Comparison of ENCODE assay signal across 7 mouse cellular contexts in the genomic region with DNA sequence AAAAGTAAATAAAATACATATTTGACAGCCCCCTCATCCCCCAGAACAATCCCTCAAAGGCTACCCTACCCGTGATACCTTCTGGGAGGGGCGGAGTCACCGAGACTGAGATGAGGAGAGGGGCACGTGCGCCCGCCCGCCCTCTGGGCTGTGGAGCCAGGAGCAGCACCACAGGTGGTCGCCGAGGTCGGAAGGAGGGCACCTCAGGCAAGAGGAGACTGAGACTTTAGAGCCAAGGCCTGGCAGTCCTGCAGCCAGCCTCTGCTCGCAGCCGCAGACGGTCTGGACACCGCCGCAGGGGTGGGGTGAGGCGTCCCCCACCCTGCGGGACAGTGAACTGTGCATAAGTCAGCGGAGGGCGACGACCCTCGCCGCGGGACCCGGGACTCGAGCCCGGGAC. TPM values are rescaled to one million over a fixed set of nuclear protein-coding genes. Genes with fewer than 3 reads are reported as not detected.
DNase-seq lines count a peak whose midpoint lies in the region; ATAC-seq and TF ChIP-seq lines count a peak whose summit lies in the region.

No protein-coding gene starts in this region.

- H3K27ac ChIP-seq in bone marrow, adult 2 months (ENCODE audit: control insufficient read depth, insufficient read depth, low read depth, low read length, poor library complexity), result no peak overlapping the region
- no peak overlapping the region for H3K27ac ChIP-seq in hindbrain, embryonic 10.5 days
- H3K27ac ChIP-seq in midbrain, embryonic 15.5 days, result no peak overlapping the region

- no peak for TF ChIP-seq POLR2A in bone marrow, adult 2 months (IDR thresholded peaks at IDR 0.05; ENCODE audit: borderline replicate concordance, control insufficient read depth, low read depth, low read length)

- WGBS in bone marrow, adult 2 months, result 14% methylated on average over 26 of the region's 26 CpGs
- WGBS in hindbrain, embryonic 10.5 days, result under 1% methylated on average over 26 of the region's 26 CpGs
- under 1% methylated on average over 26 of the region's 26 CpGs for WGBS in midbrain, embryonic 15.5 days

- no peaks in the 10 kb centered on the region for H3K36me3 ChIP-seq in hindbrain, embryonic 10.5 days
- no peaks in the 10 kb centered on the region for H3K36me3 ChIP-seq in midbrain, embryonic 15.5 days (replicated peaks)

- H3K27me3 ChIP-seq in hindbrain, embryonic 10.5 days (ENCODE audit: insufficient read depth, poor library complexity, severe bottlenecking), result peaks cover 67% of the 10 kb centered on the region
- H3K27me3 ChIP-seq in midbrain, embryonic 15.5 days (replicated peaks), result peaks cover 56% of the 10 kb centered on the region

- ATAC-seq in midbrain, embryonic 15.5 days (replicated peaks), result no peak

- H3K4me2 ChIP-seq in midbrain, embryonic 15.5 days, result peak overlapping the region; percentile 90

- no peak overlapping the region for H3K9ac ChIP-seq in midbrain, embryonic 15.5 days

- TF ChIP-seq CTCF in bone marrow, adult 2 months (IDR thresholded peaks at IDR 0.05; ENCODE audit: control insufficient read depth, insufficient read depth, low read length), result no peak

- H3K4me3 ChIP-seq in bone marrow, adult 2 months (replicated peaks; ENCODE audit: control insufficient read depth, low read depth, low read length), result peak overlapping the region; percentile 26
- peak overlapping the region; percentile 63 for H3K4me3 ChIP-seq in hindbrain, embryonic 10.5 days
- H3K4me3 ChIP-seq in midbrain, embryonic 15.5 days, result peak overlapping the region; percentile 46; the same call in 1 of the 2 replicates

- peak; percentile 40 for DNase-seq in kidney, postnatal 10 days
- DNase-seq in kidney, postnatal 36 days, result no peak
- DNase-seq in hindbrain, embryonic 10.5 days (ENCODE audit: low spot score), result peak; percentile 51
- no peak for DNase-seq in layer of hippocampus, adult 9-10 months (ENCODE audit: low spot score)
- DNase-seq in T-cell, adult 2 months (ENCODE audit: low spot score), result no peak

- H3K9me3 ChIP-seq in hindbrain, embryonic 10.5 days, result no peaks in the 10 kb centered on the region
- no peaks in the 10 kb centered on the region for H3K9me3 ChIP-seq in midbrain, embryonic 15.5 days

- peaks cover 9% of the 10 kb centered on the region for H3K4me1 ChIP-seq in bone marrow, adult 2 months (ENCODE audit: control insufficient read depth, insufficient read depth, low read length)
- H3K4me1 ChIP-seq in hindbrain, embryonic 10.5 days (replicated peaks), result peaks cover 84% of the 10 kb centered on the region
- peaks cover 62% of the 10 kb centered on the region for H3K4me1 ChIP-seq in midbrain, embryonic 15.5 days

RNA-seq across cellular contexts. Expression of gene Gadd45b, which starts 1.8 kb away (rescaled TPM):
- polyA plus RNA-seq in bone marrow, adult 2 months (2011; ENCODE audit: insufficient read depth, insufficient read length, low replicate concordance, missing spikeins), result 6.3 and 17.9 TPM in 2 replicates
- polyA plus RNA-seq in hindbrain, embryonic 10.5 days (2016; fragmentation: Nextera tagmentation; extraction: Ambion mirVana), result 9.8 and 11.8 TPM in 2 replicates
- 5.5 and 8.2 TPM in 2 replicates for polyA plus RNA-seq in midbrain, embryonic 15.5 days (2015; fragmentation: Nextera tagmentation; extraction: Ambion mirVana)

RNA-seq across cellular contexts. Expression of gene Lmnb2, which starts 13.7 kb away (rescaled TPM):
- 10.7 and 29.8 TPM in 2 replicates for polyA plus RNA-seq in bone marrow, adult 2 months (2011; ENCODE audit: insufficient read depth, insufficient read length, low replicate concordance, missing spikeins)
- polyA plus RNA-seq in hindbrain, embryonic 10.5 days (2016; fragmentation: Nextera tagmentation; extraction: Ambion mirVana), result 65.8 and 78.4 TPM in 2 replicates
- 46.9 and 48.9 TPM in 2 replicates for polyA plus RNA-seq in midbrain, embryonic 15.5 days (2015; fragmentation: Nextera tagmentation; extraction: Ambion mirVana)

RNA-seq across cellular contexts. Expression of gene Timm13, which starts 30.9 kb away (rescaled TPM):
- 78.1 and 118 TPM in 2 replicates for polyA plus RNA-seq in bone marrow, adult 2 months (2011; ENCODE audit: insufficient read depth, insufficient read length, low replicate concordance, missing spikeins)
- 374 and 391 TPM in 2 replicates for polyA plus RNA-seq in hindbrain, embryonic 10.5 days (2016; fragmentation: Nextera tagmentation; extraction: Ambion mirVana)
- polyA plus RNA-seq in midbrain, embryonic 15.5 days (2015; fragmentation: Nextera tagmentation; extraction: Ambion mirVana), result 318 and 330 TPM in 2 replicates

Comparison
In these comparisons a context has a peak if more than half of its experiments do, and no peak if none do; other contexts are left out.
1. DNase-seq: peak in kidney, postnatal 10 days (single experiment) and hindbrain, embryonic 10.5 days (single experiment); none in kidney, postnatal 36 days (0 of 2), layer of hippocampus, adult 9-10 months (single experiment) and T-cell, adult 2 months (single experiment).
2. Peak in every context shown above with its lines, with median percentiles within 50 percentile points of each other: H3K4me3 ChIP-seq.